Mouse (Mus musculus): ENCODE results near the gene Tom1l2.

Gene Tom1l2

DNA sequence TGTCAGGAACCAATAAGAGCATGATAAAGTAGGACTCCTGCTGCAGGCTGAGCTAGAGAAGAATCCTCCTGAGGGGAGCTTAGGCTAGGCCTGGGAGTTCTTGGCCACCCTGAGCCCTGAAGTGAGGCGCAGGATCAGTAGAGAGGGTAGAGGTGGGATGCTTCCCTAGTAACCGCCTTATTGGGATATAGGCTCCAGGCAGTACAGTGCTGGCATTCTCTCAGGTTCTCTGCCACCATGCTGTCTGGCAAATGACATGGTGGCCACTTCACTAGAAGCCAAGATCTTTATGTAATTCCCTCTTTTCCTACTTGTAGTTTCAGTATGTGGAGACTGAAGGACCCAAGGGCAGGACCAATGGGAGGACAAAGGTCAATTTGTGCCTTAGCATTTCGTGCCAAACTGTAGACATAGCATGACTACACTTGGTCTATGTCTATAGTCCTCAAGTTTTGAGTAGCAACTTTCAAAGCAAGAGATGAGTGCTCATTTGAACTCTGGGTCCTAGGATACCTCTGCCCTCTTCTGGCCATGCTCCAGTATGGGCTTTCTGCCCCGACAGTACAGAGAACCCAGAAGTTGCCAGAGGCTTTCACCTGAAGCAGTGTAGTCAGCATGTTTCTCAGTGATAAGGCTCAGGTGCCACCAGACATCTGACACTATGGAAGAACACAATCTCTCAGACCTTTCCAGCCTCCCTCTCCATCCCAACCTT, 87.3 kb downstream of the Tom1l2 start:
- peak; percentile 28 for DNase-seq (ENCODE audit: low read depth, low spot score)

GRCm38 (mm10) chr11:60264651-60265050, 88.1 kb downstream of the Tom1l2 start:
- DNase-seq (ENCODE audit: low read depth, low spot score) = no peak

- DNase-seq (ENCODE audit: low read depth, low spot score) = no peak
Measured at GRCm38 (mm10) chr11:60262396-60262795, 90.3 kb downstream of the Tom1l2 start.

DNA sequence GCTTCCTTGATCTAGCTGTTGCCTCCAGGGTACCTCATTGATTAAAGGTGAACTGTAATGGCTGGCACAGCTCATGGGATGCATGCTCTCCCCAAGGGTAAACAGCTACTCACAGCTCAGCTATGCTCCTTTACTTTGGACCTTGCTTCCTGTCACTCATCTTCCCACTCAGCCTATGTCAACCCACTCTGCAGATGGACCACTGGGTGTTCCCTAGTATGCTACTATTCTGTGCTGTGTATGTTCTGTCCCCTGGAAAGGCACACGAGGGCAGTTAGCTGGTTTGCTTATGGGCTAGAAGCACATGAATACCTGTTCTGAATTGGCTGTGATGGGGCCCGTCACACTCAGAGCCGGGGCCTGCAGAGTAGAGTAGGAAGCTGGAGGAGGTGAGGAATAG, 92.0 kb downstream of the Tom1l2 start:
- no peak for DNase-seq (ENCODE audit: low read depth, low spot score)

GRCm38 (mm10) chr11:60257696-60258095, 95.0 kb downstream of the Tom1l2 start:
- no peak for DNase-seq (ENCODE audit: low read depth, low spot score)

- no peak for DNase-seq (ENCODE audit: low read depth, low spot score)
Measured at GRCm38 (mm10) chr11:60256713-60257112, 96.0 kb downstream of the Tom1l2 start.

- DNase-seq (ENCODE audit: low read depth, low spot score) = no peak
Measured at GRCm38 (mm10) chr11:60256176-60256681, 96.5 kb downstream of the Tom1l2 start.

DNA sequence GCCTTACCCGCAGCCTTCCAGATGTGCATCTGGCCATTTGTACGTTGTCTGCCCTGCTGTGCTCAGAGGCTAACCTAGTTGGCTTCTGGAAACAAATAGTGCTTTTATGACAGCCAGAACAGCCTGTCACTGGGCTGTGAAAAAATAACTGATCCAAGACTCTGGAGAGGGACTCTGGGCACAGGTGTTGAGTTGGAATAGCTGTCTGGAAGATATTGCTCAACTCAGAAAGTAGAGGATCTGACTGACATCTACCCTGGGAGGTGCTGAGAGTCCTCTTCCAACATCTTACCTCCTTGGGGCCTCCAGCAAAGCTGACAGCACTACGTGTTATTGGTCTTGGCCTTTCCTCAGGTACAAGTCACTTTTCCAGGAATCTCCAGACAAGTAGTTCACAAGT, 97.1 kb downstream of the Tom1l2 start:
- DNase-seq (ENCODE audit: low read depth, low spot score) = no peak

DNA sequence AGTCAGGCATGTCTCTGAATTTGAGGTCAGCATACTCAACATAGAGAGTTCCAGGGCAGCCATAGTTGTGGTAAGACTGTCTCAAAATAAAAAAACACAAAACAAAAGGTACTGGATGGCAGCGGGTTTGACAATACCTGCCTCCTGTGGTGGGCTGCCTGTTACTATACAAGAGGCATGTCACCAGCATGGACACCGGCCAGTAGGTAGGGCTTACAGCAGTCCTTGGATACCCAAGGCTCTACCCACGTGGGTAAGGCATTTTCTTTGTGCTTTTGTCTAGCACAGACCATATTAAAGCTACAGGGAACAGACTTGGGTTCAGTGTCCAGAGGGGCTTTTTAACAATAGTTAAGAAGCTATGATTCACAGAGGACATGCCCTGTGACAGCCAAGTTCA, 97.5 kb downstream of the Tom1l2 start:
- DNase-seq (ENCODE audit: low read depth, low spot score) = no peak

- no peak for DNase-seq (ENCODE audit: low read depth, low spot score)
Measured at GRCm38 (mm10) chr11:60254308-60254707, 98.4 kb downstream of the Tom1l2 start.

DNA sequence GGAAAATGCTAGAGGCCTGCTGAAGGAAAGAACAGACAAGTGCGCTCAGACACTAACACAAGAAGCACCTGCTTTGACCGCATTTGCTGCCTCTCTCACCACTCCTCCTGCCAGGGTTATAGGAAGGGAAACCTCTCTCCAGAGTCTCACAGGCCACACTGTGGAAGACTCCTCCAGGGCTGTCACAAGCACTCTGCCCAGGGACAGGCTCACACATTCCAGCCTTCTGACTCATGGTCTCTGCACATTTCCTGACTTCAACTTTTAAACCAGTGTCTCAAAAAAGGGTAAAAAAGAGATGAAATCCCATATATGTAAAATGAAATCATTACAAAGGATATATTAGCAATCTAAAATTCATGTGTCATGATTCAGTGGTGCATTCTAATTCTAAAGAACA, 99.2 kb downstream of the Tom1l2 start:
- DNase-seq (ENCODE audit: low read depth, low spot score) = no peak

GRCm38 (mm10) chr11:60250971-60251643, 101.6 kb downstream of the Tom1l2 start:
- peak; percentile 31 for DNase-seq (ENCODE audit: low read depth, low spot score)

DNA sequence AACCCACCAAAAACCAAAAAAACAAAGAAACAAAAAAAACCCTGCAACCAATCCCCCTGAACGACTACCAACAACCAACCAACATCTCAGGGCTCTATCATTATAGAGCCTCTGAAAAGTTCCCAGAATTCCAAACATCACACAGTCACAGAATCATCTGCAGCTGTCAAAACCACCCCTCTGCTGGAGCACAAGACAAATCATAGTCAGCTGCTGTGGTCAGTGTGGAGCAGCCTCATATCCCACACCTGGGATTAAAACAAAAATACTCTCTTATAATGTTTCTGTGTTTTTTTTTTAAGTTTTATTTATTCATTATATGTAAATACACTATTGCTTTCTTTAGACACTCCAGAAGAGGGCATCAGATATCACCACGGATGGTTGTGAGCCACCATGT, 102.8 kb downstream of the Tom1l2 start:
- no peak for DNase-seq (ENCODE audit: low read depth, low spot score)

GRCm38 (mm10) chr11:60248596-60249404, 103.9 kb downstream of the Tom1l2 start:
- DNase-seq (ENCODE audit: low read depth, low spot score) = peak; percentile 21

- no peak for DNase-seq (ENCODE audit: low read depth, low spot score)
Measured at GRCm38 (mm10) chr11:60247753-60248550, 104.8 kb downstream of the Tom1l2 start.

DNA sequence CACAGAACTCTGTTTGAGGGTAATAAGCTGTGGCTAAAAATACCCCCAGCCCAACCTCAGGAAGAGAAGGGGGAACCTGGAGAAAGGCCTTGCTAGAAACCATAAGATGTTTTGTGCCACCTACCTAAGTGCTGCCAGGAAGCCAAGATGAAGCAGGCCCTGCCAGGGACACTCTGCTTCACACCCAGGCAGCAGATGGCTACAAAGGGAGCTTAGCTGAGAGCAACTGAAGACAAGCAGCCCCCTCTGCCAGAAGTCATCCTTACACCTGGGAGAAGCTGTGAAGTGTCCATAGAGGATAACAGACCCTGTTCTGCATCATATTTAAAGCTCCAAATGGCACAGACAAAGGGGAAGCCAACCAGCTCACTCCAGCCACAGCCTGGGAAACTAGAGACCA, 106.6 kb downstream of the Tom1l2 start:
- no peak for DNase-seq (ENCODE audit: low read depth, low spot score)

- no peak for DNase-seq (ENCODE audit: low read depth, low spot score)
Measured at GRCm38 (mm10) chr11:60244503-60245143, 108.1 kb downstream of the Tom1l2 start.

GRCm38 (mm10) chr11:60240509-60240908, 112.2 kb downstream of the Tom1l2 start:
- DNase-seq (ENCODE audit: low read depth, low spot score) = no peak

GRCm38 (mm10) chr11:60235351-60235750, 117.4 kb downstream of the Tom1l2 start:
- no peak for DNase-seq (ENCODE audit: low read depth, low spot score)

DNA sequence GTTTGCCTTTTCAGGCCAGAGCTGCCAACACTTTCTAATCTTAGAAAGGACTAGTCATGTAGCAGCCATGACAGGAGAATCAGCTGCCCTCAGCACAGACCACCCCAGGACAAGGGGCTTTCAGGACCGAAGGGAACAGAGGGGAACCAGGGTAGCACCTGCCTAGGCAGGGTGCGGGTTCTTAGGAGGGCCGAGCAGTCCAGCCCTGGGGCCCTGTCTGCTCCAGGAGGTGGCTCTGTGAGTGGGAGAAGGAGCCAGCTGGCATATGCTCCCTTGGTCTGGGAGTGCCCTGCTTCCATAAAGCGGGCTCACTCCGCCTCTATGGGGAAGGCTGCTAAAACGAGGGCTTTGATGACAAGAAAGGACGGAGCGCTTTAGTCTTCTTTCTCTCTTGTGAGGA, 119.5 kb downstream of the Tom1l2 start:
- DNase-seq (ENCODE audit: low read depth, low spot score) = no peak
